In genomic region chr2:124763650-124764049, GRCm38 (mm10) we compare ENCODE assay signal across 27 mouse cellular contexts.
A peak's percentile ranks its signal among the peaks of the same experiment; 100 is the strongest.
DNase-seq lines count a peak whose midpoint lies in the region; ATAC-seq and TF ChIP-seq lines count a peak whose summit lies in the region.
"Had no signal": no experiment of that assay in that cellular context is flagged by ENCODE, and none has a peak within 500 bp of the region (broad histone marks: within the 10 kb centered on the region; RNA-seq: fewer than 3 reads in every experiment).

No protein-coding gene starts in this region.

- ATAC-seq in kidney, embryonic 15.5 days (replicated peaks; ENCODE audit: low FRiP score): peak; percentile 78
- peak; percentile 50 for ATAC-seq in Patski
- ATAC-seq: activated CD4-positive, CD25-positive, alpha-beta regulatory T cell, adult 4 months; CD4-positive, CD25-positive, alpha-beta regulatory T cell, adult 4 months had no signal

- TF ChIP-seq CTCF in Patski (IDR thresholded peaks at IDR 0.05): no peak

- no peak overlapping the region for H3K9ac ChIP-seq in kidney, embryonic 15.5 days
- H3K9ac ChIP-seq: embryonic facial prominence, embryonic 13.5 days; forebrain, embryonic 12.5 days; heart, embryonic 12.5 days; heart, embryonic 15.5 days; hindbrain, embryonic 13.5 days had no signal

- H3K27ac ChIP-seq in kidney, embryonic 15.5 days: no peak overlapping the region
- H3K27ac ChIP-seq: embryonic facial prominence, embryonic 10.5 days; embryonic facial prominence, embryonic 13.5 days; forebrain, embryonic 12.5 days; heart, embryonic 15.5 days; hindbrain, embryonic 13.5 days had no signal

- DNase-seq in kidney, adult 11 months: no peak
- DNase-seq in kidney, postnatal 14 days: peak; percentile 15
- DNase-seq in kidney, adult 18-20 months: no peak
- DNase-seq in Patski (ENCODE audit: low read depth, low spot score): no peak
- DNase-seq in retina, embryonic 14.5 days (ENCODE audit: low spot score): peak; percentile 16
- DNase-seq in lung, postnatal 4 days: no peak
- DNase-seq: adrenal gland, adult 8-10 months; adrenal gland, postnatal 25 days; cerebellum, adult 11-12 months; cerebellum, adult 8-10 months; cerebellum, postnatal 36 days; embryo, embryonic 11 days; gastrocnemius, postnatal 10 days; gastrocnemius, postnatal 36 days; heart, postnatal 10 days; heart, postnatal 36 days had no signal

- H3K4me3 ChIP-seq in kidney, embryonic 15.5 days (replicated peaks): no peak overlapping the region
- H3K4me3 ChIP-seq: embryonic facial prominence, embryonic 10.5 days; embryonic facial prominence, embryonic 13.5 days; erythroblast, embryonic 14.5 days; forebrain, embryonic 12.5 days; heart, embryonic 12.5 days; heart, embryonic 15.5 days; hindbrain, embryonic 10.5 days; hindbrain, embryonic 13.5 days had no signal

- H3K4me1 ChIP-seq in kidney, embryonic 15.5 days: peaks cover 13% of the 10 kb centered on the region; the same call in 1 of the 2 replicates
- H3K4me1 ChIP-seq: embryonic facial prominence, embryonic 13.5 days; heart, embryonic 12.5 days; heart, embryonic 15.5 days had no signal

- POLR2A ChIA-PET in Patski (lab: Charles Lee): interaction anchor here (0.6 kb wide), 1 partner anchor 100 kb away, joined by 4 read pairs; no protein-coding TSS in a partner anchor

- no peaks in the 10 kb centered on the region for H3K9me3 ChIP-seq in kidney, embryonic 15.5 days (replicated peaks)
- H3K9me3 ChIP-seq: embryonic facial prominence, embryonic 10.5 days; embryonic facial prominence, embryonic 13.5 days; forebrain, embryonic 12.5 days; heart, embryonic 15.5 days; hindbrain, embryonic 10.5 days; hindbrain, embryonic 13.5 days had no signal

- in situ Hi-C loops in Patski (cut with MboI; ENCODE audit: low pct_unique_long_range_greater_than_20kb): no loop called here

- no peaks in the 10 kb centered on the region for H3K36me3 ChIP-seq in kidney, embryonic 15.5 days
- H3K36me3 ChIP-seq: embryonic facial prominence, embryonic 10.5 days; embryonic facial prominence, embryonic 13.5 days; forebrain, embryonic 12.5 days; heart, embryonic 12.5 days; heart, embryonic 15.5 days; hindbrain, embryonic 10.5 days; hindbrain, embryonic 13.5 days had no signal

- no peak overlapping the region for H3K4me2 ChIP-seq in kidney, embryonic 15.5 days
- H3K4me2 ChIP-seq: embryonic facial prominence, embryonic 13.5 days; forebrain, embryonic 12.5 days; heart, embryonic 12.5 days; heart, embryonic 15.5 days; hindbrain, embryonic 13.5 days had no signal

- CTCF ChIA-PET in Patski (lab: Charles Lee): no interaction called here

- no peaks in the 10 kb centered on the region for H3K27me3 ChIP-seq in kidney, embryonic 15.5 days
- no peaks in the 10 kb centered on the region for H3K27me3 ChIP-seq in Patski
- H3K27me3 ChIP-seq: embryonic facial prominence, embryonic 13.5 days; heart, embryonic 12.5 days; heart, embryonic 15.5 days; hindbrain, embryonic 13.5 days had no signal

- 27% methylated on average over 7 of the region's 7 CpGs for WGBS in kidney, embryonic 15.5 days

Comparison
In these comparisons a context has a peak if more than half of its experiments do, and no peak if none do; other contexts are left out.
1. DNase-seq: peak in kidney, postnatal 14 days (single experiment) and retina, embryonic 14.5 days (single experiment); none in kidney, adult 11 months (single experiment), kidney, adult 18-20 months (single experiment), Patski (single experiment) and lung, postnatal 4 days (0 of 2).